Mouse (Mus musculus) gastrocnemius, postnatal 25 days (tissue): ENCODE data around the gene St3gal2. TPM values are rescaled to one million over a fixed set of nuclear protein-coding genes. Genes with fewer than 3 reads are reported as not detected.
"Not testable (repeated sequence)": the region's sequence is repeated elsewhere in the genome, so short reads cannot be mapped to it uniquely, and the experiment has no call there.

ENCODE experiments used
- DNase-seq: peaks from one replicate; pipeline ENCODE4 v3.0.0; 2022
- microRNA-seq, 2 experiments: library from miRNA; unstranded; fragments of <30 nt; microRNA quantifications; one replicate each; pipeline ENCODE4 v1.2.0; 2021; ENCODE audit warnings: borderline replicate concordance in 2 of 2
- total RNA-seq, 2 experiments: library from RNA; stranded (reverse); gene quantifications; 1 replicate in 1 of 2; 2 replicates in 1 of 2; pipeline ENCODE4 v1.2.3; 2021

The St3gal2 gene
- total RNA-seq, 2 experiments from 2014 or later: 43.5 to 45.3 TPM

- DNase-seq: no peak
These were observed 77.1 kb downstream of the St3gal2 start for GRCm38 (mm10) chr8:110996641-110997430.

GRCm38 (mm10) chr8:110997547-110998531 lies 78.1 kb downstream of the St3gal2 start, which contains the start of gene Ddx19a:
TSS of gene Ddx19a (minus strand) at chr8:110997800.
- peak; percentile 83 for DNase-seq

- DNase-seq: not testable (repeated sequence)
These were observed 90.7 kb downstream of the St3gal2 start for GRCm38 (mm10) chr8:111010230-111010991.

Small RNAs within 50 kb of the gene (microRNA-seq; reads per million reads assigned to microRNA genes)
- 0 reads per million in 2 experiments for gene Mir3473d

Other genes with a start within 250 kb of the St3gal2 start
- gene Mtss1l, start 198.4 kb upstream of the St3gal2 start, total RNA-seq: 10 to 100 TPM; 64.7 to 82.3 TPM
- gene Il34, start 114.0 kb upstream of the St3gal2 start, total RNA-seq: 1 to 10 TPM; 6.5 to 6.8 TPM
- gene Cog4, start 73.3 kb upstream of the St3gal2 start, total RNA-seq: 10 to 100 TPM; 56.0 to 63.1 TPM
- gene Sf3b3, start 73.1 kb upstream of the St3gal2 start, total RNA-seq: 10 to 100 TPM; 18.4 to 19.2 TPM
- gene Fuk, start 17.4 kb upstream of the St3gal2 start, total RNA-seq: 1 to 10 TPM; 3.2 to 3.3 TPM
- 10 to 100 TPM; 24.2 to 27.0 TPM for gene Ddx19a, start 77.9 kb downstream of the St3gal2 start, total RNA-seq
- 10 to 100 TPM; 11.4 to 11.5 TPM for gene Ddx19b, start 111.8 kb downstream of the St3gal2 start, total RNA-seq
- 10 to 100 TPM; 38.8 to 47.1 TPM for gene Aars, start 113.2 kb downstream of the St3gal2 start, total RNA-seq
- gene Exosc6, start 136.4 kb downstream of the St3gal2 start, total RNA-seq: not detected
- under 1 TPM; 0.64 to 0.88 TPM for gene Clec18a, start 172.5 kb downstream of the St3gal2 start, total RNA-seq
- gene Pdpr, start 174.7 kb downstream of the St3gal2 start, total RNA-seq: 10 to 100 TPM; 89.9 to 97.1 TPM